Mouse (Mus musculus) hematopoietic multipotent progenitor cell, adult 10-12 weeks (in vitro differentiated cells): ENCODE measurements around the gene Foxg1. TPM values are rescaled to one million over a fixed set of nuclear protein-coding genes. Genes with fewer than 3 reads are reported as not detected.

ENCODE experiments used
- polyA plus RNA-seq: library from polyadenylated mRNA; stranded (reverse); fragments of >175 nt; gene quantifications from 2 replicates; pipeline ENCODE4 v1.2.3, GENCODE M21; 2012; ENCODE audit warnings: low replicate concordance

Gene Foxg1
- polyA plus RNA-seq = not detected in 2 replicates

GRCm38 (mm10) chr12:49382565-49383520 lies at the start of gene Foxg1:
Gene Foxg1 (plus strand): TSS chr12:49382660.

GRCm38 (mm10) chr12:49384876-49385630 lies 2.6 kb downstream of the Foxg1 start, which contains the start of gene Gm43517:
Gene Gm43517 (plus strand): TSS chr12:49385174.

Other genes with a start within 250 kb of the Foxg1 start
- gene Gm43517, start 2.5 kb downstream of the Foxg1 start, polyA plus RNA-seq = 0.03 TPM in 1 of 2 replicates, not detected in the other